ENCODE assay signal across 12 mouse cellular contexts in the genomic region with DNA sequence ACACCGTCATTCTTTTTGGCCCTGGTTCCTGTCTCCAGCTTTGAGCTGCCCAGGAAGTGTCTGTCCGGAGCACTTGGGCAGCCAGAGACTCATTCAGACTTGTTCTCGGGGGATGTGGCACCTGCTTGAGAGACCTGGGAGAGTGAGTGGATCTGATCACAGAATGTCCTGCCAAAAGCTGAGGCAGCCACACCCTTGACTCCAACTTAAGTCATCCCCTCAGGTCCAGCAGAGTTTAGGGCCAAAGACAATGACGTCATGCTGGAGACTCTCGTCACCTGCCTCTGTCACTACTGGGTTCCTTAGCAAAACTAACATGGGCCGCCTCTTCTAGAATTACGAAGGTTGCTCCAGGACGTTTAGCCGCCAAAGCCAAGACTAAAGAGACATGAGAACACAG.
"Had no signal": no experiment of that assay in that cellular context is flagged by ENCODE, and none has a peak within 500 bp of the region (broad histone marks: within the 10 kb centered on the region; RNA-seq: fewer than 3 reads in every experiment).

No protein-coding gene starts in this region.

- DNase-seq: kidney, postnatal 25 days; lung, adult 2 months; lung, postnatal 4 days; thymus, adult 2 months; thymus, postnatal 25 days had no signal

- H3K27ac ChIP-seq: left cerebral cortex, adult 2 months; limb, embryonic 10.5 days; liver, embryonic 15.5 days; midbrain, embryonic 10.5 days; midbrain, embryonic 15.5 days; neural tube, embryonic 12.5 days; stomach, embryonic 15.5 days had no signal

- H3K4me3 ChIP-seq: left cerebral cortex, adult 2 months; limb, embryonic 10.5 days; liver, embryonic 15.5 days; midbrain, embryonic 10.5 days; midbrain, embryonic 15.5 days; neural tube, embryonic 12.5 days; stomach, embryonic 15.5 days had no signal

- H3K4me1 ChIP-seq: liver, embryonic 15.5 days; midbrain, embryonic 15.5 days; stomach, embryonic 15.5 days had no signal

- H3K27me3 ChIP-seq: midbrain, embryonic 15.5 days; neural tube, embryonic 12.5 days; stomach, embryonic 15.5 days had no signal
